Mouse (Mus musculus): ENCODE data around the gene Ddr1.

Gene Ddr1

GRCm38 (mm10) chr17:35695289-35695688 is 9.1 kb downstream of the Ddr1 start:
- no peak for DNase-seq (ENCODE audit: inconsistent age in 2 of 2, low spot score in 1 of 2)

GRCm38 (mm10) chr17:35693906-35694305 is 10.5 kb downstream of the Ddr1 start:
- DNase-seq (ENCODE audit: inconsistent age in 2 of 2, low spot score in 1 of 2) = no peak

GRCm38 (mm10) chr17:35692368-35692767 is 12.1 kb downstream of the Ddr1 start:
- no peak for DNase-seq (ENCODE audit: inconsistent age in 2 of 2, low spot score in 1 of 2)

- DNase-seq (ENCODE audit: inconsistent age in 2 of 2, low spot score in 1 of 2) = no peak
These were observed 12.6 kb downstream of the Ddr1 start for GRCm38 (mm10) chr17:35691811-35692210.

- DNase-seq (ENCODE audit: inconsistent age in 2 of 2, low spot score in 1 of 2) = no peak
These were observed 14.3 kb downstream of the Ddr1 start for GRCm38 (mm10) chr17:35689936-35690645.

GRCm38 (mm10) chr17:35688347-35689175 is 15.9 kb downstream of the Ddr1 start:
- DNase-seq (ENCODE audit: inconsistent age in 2 of 2, low spot score in 1 of 2) = no peak

- no peak for DNase-seq (ENCODE audit: inconsistent age in 2 of 2, low spot score in 1 of 2)
These were observed 19.4 kb downstream of the Ddr1 start for GRCm38 (mm10) chr17:35685061-35685460.

- DNase-seq (ENCODE audit: inconsistent age in 2 of 2, low spot score in 1 of 2) = no peak
These were observed 22.4 kb downstream of the Ddr1 start for GRCm38 (mm10) chr17:35681986-35682385.

GRCm38 (mm10) chr17:35680591-35680990 is 23.8 kb downstream of the Ddr1 start:
- no peak for DNase-seq (ENCODE audit: inconsistent age in 2 of 2, low spot score in 1 of 2)

GRCm38 (mm10) chr17:35673416-35674035 is 30.9 kb downstream of the Ddr1 start, which contains the start of gene Gtf2h4:
Gene Gtf2h4 (minus strand): TSS chr17:35673739.
- DNase-seq (ENCODE audit: inconsistent age in 2 of 2, low spot score in 1 of 2) = peak; percentile 88 to 96

- DNase-seq (ENCODE audit: inconsistent age in 2 of 2, low spot score in 1 of 2) = no peak
These were observed 31.9 kb downstream of the Ddr1 start for GRCm38 (mm10) chr17:35672527-35672926.

GRCm38 (mm10) chr17:35671846-35672245 is 32.6 kb downstream of the Ddr1 start:
- DNase-seq (ENCODE audit: inconsistent age in 2 of 2, low spot score in 1 of 2) = no peak

GRCm38 (mm10) chr17:35669731-35670130 is 34.7 kb downstream of the Ddr1 start:
- DNase-seq (ENCODE audit: inconsistent age in 2 of 2, low spot score in 1 of 2) = no peak

GRCm38 (mm10) chr17:35667334-35668065 is 36.9 kb downstream of the Ddr1 start, which contains the start of gene Vars2:
Gene Vars2 (minus strand): TSS chr17:35667592.
- DNase-seq (ENCODE audit: inconsistent age in 2 of 2, low spot score in 1 of 2) = peak; percentile 96 to 99

- DNase-seq (ENCODE audit: inconsistent age in 2 of 2, low spot score in 1 of 2) = no peak
These were observed 37.6 kb downstream of the Ddr1 start for GRCm38 (mm10) chr17:35666851-35667256.

- peak in 1 of 2 experiments; percentile 54 for DNase-seq (ENCODE audit: inconsistent age in 2 of 2, low spot score in 1 of 2)
These were observed 38.4 kb downstream of the Ddr1 start for GRCm38 (mm10) chr17:35665957-35666515.

- DNase-seq (ENCODE audit: inconsistent age in 2 of 2, low spot score in 1 of 2) = no peak
These were observed 51.3 kb downstream of the Ddr1 start for GRCm38 (mm10) chr17:35653086-35653485.

- DNase-seq (ENCODE audit: inconsistent age in 2 of 2, low spot score in 1 of 2) = no peak
These were observed 55.0 kb downstream of the Ddr1 start for GRCm38 (mm10) chr17:35649429-35649828.

- no peak for DNase-seq (ENCODE audit: inconsistent age in 2 of 2, low spot score in 1 of 2)
These were observed 60.7 kb downstream of the Ddr1 start, which contains the start of gene Mucl3 for GRCm38 (mm10) chr17:35643609-35644236. Gene Mucl3 (minus strand): TSS chr17:35643695.

GRCm38 (mm10) chr17:35639352-35639751 is 65.1 kb downstream of the Ddr1 start:
- no peak for DNase-seq (ENCODE audit: inconsistent age in 2 of 2, low spot score in 1 of 2)

All from adrenal gland, adult (tissue).